Mouse (Mus musculus): ENCODE results near the gene Srarp. TPM values are rescaled to one million over a fixed set of nuclear protein-coding genes. Genes with fewer than 3 reads are reported as not detected.

Gene Srarp
- not detected in 2 replicates for polyA plus RNA-seq (2016; fragmentation: Nextera tagmentation; extraction: Ambion mirVana)

DNA sequence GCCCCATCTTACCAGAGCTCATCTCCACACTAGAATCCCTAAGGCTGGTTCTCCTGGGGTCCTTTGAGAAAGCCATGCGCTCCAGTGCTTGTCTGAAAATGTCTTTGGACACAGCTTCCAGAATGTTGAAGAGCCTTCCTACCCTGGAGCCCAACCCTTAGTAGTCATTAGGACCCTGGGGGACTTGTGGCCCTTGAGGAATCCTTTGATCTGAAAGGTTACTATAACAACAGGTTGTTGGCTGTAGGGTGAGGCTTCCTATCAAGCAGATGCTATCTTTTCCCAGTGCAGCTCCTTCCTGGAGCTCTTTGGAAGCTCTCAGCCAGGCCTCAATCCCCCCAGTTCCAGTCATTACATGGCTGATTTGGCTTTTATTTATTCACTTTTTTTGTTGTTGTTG is at the start of gene Srarp:
Gene Srarp, minus strand, starts transcription at position 132 of the 400 bp plus-strand sequence.
- no peak for ATAC-seq (ENCODE audit: low FRiP score)
- Histone ChIP-seq H3K4me3 (replicated peaks) (no peak within 1 kb of the TSS), H3K9me3 (no peaks in the 10 kb centered on the region), H3K27ac (no peak within 1 kb of the TSS), H3K9ac (no peak within 1 kb of the TSS), H3K36me3 (replicated peaks) (no peaks in the 10 kb centered on the region), H3K4me1 (no peaks in the 10 kb centered on the region), H3K27me3 (no peaks in the 10 kb centered on the region; the same call in 1 of the 2 replicates), H3K4me2 (no peak within 1 kb of the TSS)
- WGBS, result 85% methylated on average over 1 of the region's 1 CpGs

- H3K9me3 ChIP-seq, result no peaks in the 10 kb centered on the region
- H3K27me3 ChIP-seq, result no peaks in the 10 kb centered on the region
- no peak overlapping the region for H3K27ac ChIP-seq
- whole genome bisulfite sequencing, result 87% methylated on average over 11 of the region's 11 CpGs
- H3K4me3 ChIP-seq (replicated peaks), result no peak overlapping the region
- H3K36me3 ChIP-seq (replicated peaks), result peaks cover 96% of the 10 kb centered on the region
- no peaks in the 10 kb centered on the region for H3K4me1 ChIP-seq
- no peak for ATAC-seq (ENCODE audit: low FRiP score)
- H3K4me2 ChIP-seq, result no peak overlapping the region
- H3K9ac ChIP-seq, result no peak overlapping the region
Measured at GRCm38 (mm10) chr4:141484071-141484470, 48.2 kb upstream of the Srarp start.

DNA sequence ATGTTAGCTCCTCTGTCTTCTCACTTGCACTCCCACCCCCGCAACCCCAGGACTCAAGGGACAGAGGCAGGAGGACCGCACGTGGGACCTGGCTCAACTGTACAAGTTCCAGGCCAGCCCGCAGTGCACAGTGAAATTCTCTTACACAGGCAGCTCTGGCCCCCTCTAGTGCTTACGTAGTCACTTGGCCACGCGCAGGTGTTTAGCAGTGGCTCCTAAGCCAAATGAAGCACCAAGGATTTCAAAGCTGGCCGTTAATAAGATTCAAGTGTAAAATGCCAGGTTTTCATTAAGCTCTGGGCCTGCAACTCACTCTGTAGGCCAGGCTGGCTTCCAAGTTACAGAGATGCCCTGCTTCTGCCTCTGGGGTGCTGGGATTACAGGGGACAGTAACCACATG is 43.5 kb upstream of the Srarp start:
- Histone ChIP-seq H3K9ac (no peak overlapping the region), H3K4me1 (no peaks in the 10 kb centered on the region), H3K9me3 (no peaks in the 10 kb centered on the region), H3K4me2 (no peak overlapping the region), H3K27ac (no peak overlapping the region), H3K36me3 (replicated peaks) (peaks cover 97% of the 10 kb centered on the region), H3K4me3 (replicated peaks) (no peak overlapping the region), H3K27me3 (no peaks in the 10 kb centered on the region)
- 94% methylated on average over 8 of the region's 8 CpGs for WGBS
- ATAC-seq (ENCODE audit: low FRiP score), result no peak

DNA sequence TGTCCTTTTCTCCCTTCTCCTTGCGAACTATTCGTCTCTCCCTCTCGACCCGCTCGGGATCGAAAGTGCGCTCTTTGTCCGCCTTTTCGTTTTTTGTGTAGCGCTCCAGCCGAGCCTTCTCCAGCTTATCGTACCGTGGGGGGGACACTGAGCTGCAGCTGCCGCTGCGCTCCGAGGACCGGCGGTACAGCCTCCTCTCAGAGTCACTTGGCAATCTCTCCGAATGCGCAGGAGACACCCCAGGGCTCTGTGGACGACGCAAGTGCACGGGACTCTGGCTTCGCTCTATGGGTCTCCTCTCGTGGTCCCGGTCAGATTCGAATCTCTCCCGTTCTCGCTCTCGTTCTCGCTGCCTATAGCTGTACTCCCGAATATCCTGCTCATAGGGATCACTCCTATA is 42.9 kb upstream of the Srarp start:
- H3K36me3 ChIP-seq (replicated peaks), result peaks cover 97% of the 10 kb centered on the region
- no peak overlapping the region for H3K4me3 ChIP-seq (replicated peaks)
- H3K4me2 ChIP-seq, result no peak overlapping the region
- no peak overlapping the region for H3K9ac ChIP-seq
- H3K9me3 ChIP-seq, result no peaks in the 10 kb centered on the region
- 94% methylated on average over 32 of the region's 32 CpGs for WGBS
- H3K4me1 ChIP-seq, result no peaks in the 10 kb centered on the region
- H3K27me3 ChIP-seq, result no peaks in the 10 kb centered on the region
- no peak overlapping the region for H3K27ac ChIP-seq
- no peak for ATAC-seq (ENCODE audit: low FRiP score)

DNA sequence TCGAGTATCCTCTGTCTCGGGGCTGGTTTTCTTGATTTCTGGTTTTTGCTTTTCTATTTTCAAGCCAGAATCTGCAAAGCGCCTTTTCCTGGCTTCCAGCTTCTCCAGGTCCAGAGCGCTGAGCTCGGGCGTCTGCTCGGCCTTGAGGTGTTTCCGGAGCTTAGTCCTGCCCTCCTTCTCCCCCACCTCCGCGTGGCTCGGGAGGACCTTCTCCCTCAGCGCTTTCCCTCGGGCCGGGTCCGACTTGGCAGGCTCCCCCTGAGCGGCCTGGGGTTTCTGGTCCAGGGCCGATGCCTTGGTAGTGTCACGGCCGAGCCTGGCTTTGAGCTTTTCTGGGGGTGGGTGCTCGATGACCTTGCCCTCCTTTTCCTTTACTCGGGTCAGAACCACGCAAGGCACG is 42.3 kb upstream of the Srarp start:
- peaks cover 98% of the 10 kb centered on the region for H3K36me3 ChIP-seq (replicated peaks)
- ATAC-seq (ENCODE audit: low FRiP score), result no peak
- H3K27me3 ChIP-seq, result no peaks in the 10 kb centered on the region
- no peak overlapping the region for H3K4me3 ChIP-seq (replicated peaks)
- H3K4me1 ChIP-seq, result no peaks in the 10 kb centered on the region
- H3K4me2 ChIP-seq, result no peak overlapping the region
- H3K27ac ChIP-seq, result 0 out of 2 replicates have a peak overlapping the region, but pooled peaks have one; percentile 37
- 91% methylated on average over 23 of the region's 23 CpGs for WGBS
- H3K9ac ChIP-seq, result no peak overlapping the region
- H3K9me3 ChIP-seq, result no peaks in the 10 kb centered on the region

DNA sequence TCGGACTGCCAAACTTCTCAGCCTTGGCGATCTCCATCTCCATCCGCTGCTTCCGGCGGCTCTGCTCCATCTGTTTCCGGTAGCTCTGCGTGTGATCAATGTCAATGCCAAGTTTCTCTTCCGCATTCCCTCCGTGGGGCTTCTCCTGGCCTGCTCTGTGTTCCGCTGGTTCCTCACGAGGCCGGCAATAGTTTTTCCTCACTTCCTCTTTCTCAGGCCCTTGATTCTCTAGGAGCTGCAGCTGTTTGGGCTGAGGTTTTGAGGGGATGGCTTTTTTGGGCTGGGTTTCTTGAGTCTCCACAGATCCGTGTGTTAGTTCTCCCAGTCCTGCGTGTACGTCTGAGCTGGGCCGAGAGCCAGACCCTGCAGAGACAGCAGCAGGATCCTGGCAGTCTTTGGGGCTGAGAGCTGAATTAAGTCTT is 41.8 kb upstream of the Srarp start:
- H3K9me3 ChIP-seq, result no peaks in the 10 kb centered on the region
- no peak overlapping the region for H3K9ac ChIP-seq
- 0 out of 2 replicates have a peak overlapping the region, but pooled peaks have one; percentile 37 for H3K27ac ChIP-seq
- no peak for ATAC-seq (ENCODE audit: low FRiP score)
- no peaks in the 10 kb centered on the region for H3K27me3 ChIP-seq
- H3K4me1 ChIP-seq, result no peaks in the 10 kb centered on the region
- no peak overlapping the region for H3K4me3 ChIP-seq (replicated peaks)
- H3K4me2 ChIP-seq, result no peak overlapping the region
- H3K36me3 ChIP-seq (replicated peaks), result peaks cover 98% of the 10 kb centered on the region
- 92% methylated on average over 16 of the region's 16 CpGs for WGBS

DNA sequence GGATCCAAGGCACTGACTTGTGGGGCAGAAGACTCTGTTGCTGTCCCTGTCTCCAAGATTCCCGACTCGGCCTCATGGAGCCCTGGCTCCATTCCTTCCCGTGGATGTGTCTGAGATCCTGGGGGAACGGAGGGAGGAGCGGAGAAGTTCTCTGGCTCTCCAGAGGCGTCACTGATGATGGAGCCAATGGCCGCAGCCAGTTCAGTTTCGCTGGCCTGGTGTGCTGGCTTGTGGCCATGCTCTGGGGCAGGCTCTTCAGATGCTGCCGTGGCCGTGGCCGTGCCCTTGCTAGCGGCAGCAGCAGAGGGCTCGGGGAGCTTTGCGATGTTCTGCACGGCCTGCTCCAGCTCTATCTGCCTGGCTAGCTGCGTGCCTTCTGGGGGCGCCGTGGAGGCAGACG is 38.5 kb upstream of the Srarp start:
- no peaks in the 10 kb centered on the region for H3K4me1 ChIP-seq
- H3K4me3 ChIP-seq (replicated peaks), result no peak overlapping the region
- H3K27ac ChIP-seq, result no peak overlapping the region
- 93% methylated on average over 19 of the region's 19 CpGs for WGBS
- H3K27me3 ChIP-seq, result no peaks in the 10 kb centered on the region
- no peak overlapping the region for H3K9ac ChIP-seq
- H3K9me3 ChIP-seq, result no peaks in the 10 kb centered on the region
- no peak overlapping the region for H3K4me2 ChIP-seq
- no peak for ATAC-seq (ENCODE audit: low FRiP score)
- H3K36me3 ChIP-seq (replicated peaks), result peaks cover 99% of the 10 kb centered on the region

DNA sequence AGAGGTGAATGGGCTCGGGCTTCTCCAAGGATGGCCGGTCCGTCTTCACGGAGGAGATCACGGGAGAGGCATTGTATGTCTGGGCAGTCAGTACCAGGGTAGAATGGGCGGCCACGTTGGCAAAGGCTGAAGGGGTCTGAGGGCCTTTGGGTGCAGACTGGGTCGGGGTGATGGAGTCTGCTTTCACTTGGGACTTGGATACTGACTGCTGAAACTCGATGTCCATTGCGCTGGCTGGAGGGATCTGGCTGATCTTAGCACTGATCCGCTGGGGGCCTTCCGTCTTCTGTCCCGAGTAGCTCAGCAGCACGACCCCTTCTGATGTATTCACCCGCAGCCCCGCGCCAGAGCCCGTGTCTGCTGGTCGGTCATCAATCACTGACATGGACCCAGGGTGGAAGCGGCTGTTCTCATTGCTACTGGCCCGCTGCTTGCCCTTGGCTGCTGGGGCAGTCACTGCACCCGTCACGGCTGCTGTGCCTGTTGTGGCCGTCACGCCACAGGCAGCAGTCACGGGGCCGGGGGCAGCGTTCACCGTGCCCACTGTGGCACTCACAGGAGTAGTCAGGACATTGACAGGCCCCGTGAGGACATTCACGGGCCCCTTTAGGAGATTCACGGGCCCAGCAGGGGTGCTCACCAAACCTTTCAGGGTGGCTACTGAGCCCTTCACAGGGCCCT is 36.9 kb upstream of the Srarp start:
- ATAC-seq (ENCODE audit: low FRiP score), result no peak
- H3K36me3 ChIP-seq (replicated peaks), result peaks cover 98% of the 10 kb centered on the region
- no peak overlapping the region for H3K27ac ChIP-seq

DNA sequence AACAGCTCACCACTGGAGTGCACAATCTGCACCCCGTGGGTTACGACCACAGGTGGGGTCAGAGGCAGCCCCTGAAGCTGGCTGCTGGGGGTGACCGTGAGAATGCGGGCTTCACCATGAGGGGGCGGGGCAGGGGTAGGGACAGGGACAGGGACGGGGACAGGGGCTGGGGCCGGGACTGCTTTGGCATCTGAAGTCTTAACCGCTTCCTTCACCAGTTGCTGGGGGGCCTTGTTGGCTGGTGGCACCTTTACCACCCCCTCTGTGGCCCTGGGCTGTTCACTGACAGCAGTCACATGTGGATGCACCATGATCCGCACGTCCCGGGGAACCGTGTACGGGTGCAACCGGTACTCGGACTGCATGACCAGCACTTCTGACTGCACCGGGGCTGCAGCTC is 35.6 kb upstream of the Srarp start:
- WGBS, result 98% methylated on average over 16 of the region's 16 CpGs
- H3K27me3 ChIP-seq, result no peaks in the 10 kb centered on the region
- no peak overlapping the region for H3K4me2 ChIP-seq
- H3K27ac ChIP-seq, result no peak overlapping the region
- no peak overlapping the region for H3K9ac ChIP-seq
- H3K4me3 ChIP-seq (replicated peaks), result no peak overlapping the region
- no peak for ATAC-seq (ENCODE audit: low FRiP score)
- no peaks in the 10 kb centered on the region for H3K4me1 ChIP-seq
- H3K36me3 ChIP-seq (replicated peaks), result peaks cover 98% of the 10 kb centered on the region
- H3K9me3 ChIP-seq, result no peaks in the 10 kb centered on the region

More for the DNA sequence above, 36.9 kb upstream of the Srarp start:
- Histone ChIP-seq H3K9ac (no peak overlapping the region), H3K27me3 (no peaks in the 10 kb centered on the region), H3K4me3 (replicated peaks) (no peak overlapping the region), H3K4me2 (no peak overlapping the region), H3K9me3 (no peaks in the 10 kb centered on the region), H3K4me1 (no peaks in the 10 kb centered on the region)
- whole genome bisulfite sequencing, result 95% methylated on average over 32 of the region's 32 CpGs

- WGBS, result 91% methylated on average over 9 of the region's 9 CpGs
- no peaks in the 10 kb centered on the region for H3K27me3 ChIP-seq
- no peaks in the 10 kb centered on the region for H3K9me3 ChIP-seq
- no peak overlapping the region for H3K4me2 ChIP-seq
- H3K36me3 ChIP-seq (replicated peaks), result peaks cover 98% of the 10 kb centered on the region
- ATAC-seq (ENCODE audit: low FRiP score), result no peak
- no peak overlapping the region for H3K4me3 ChIP-seq (replicated peaks)
- no peak overlapping the region; the same call in 1 of the 2 replicates for H3K27ac ChIP-seq
- no peaks in the 10 kb centered on the region for H3K4me1 ChIP-seq
- no peak overlapping the region for H3K9ac ChIP-seq
Measured at GRCm38 (mm10) chr4:141469343-141469742, 33.4 kb upstream of the Srarp start.

- no peak overlapping the region for H3K4me3 ChIP-seq (replicated peaks)
- no peaks in the 10 kb centered on the region for H3K27me3 ChIP-seq
- 79% methylated on average over 10 of the region's 10 CpGs for WGBS
- no peaks in the 10 kb centered on the region for H3K9me3 ChIP-seq
- H3K4me1 ChIP-seq, result no peaks in the 10 kb centered on the region
- H3K36me3 ChIP-seq (replicated peaks), result peaks cover 98% of the 10 kb centered on the region
- no peak overlapping the region for H3K4me2 ChIP-seq
- ATAC-seq (ENCODE audit: low FRiP score), result no peak
- no peak overlapping the region for H3K9ac ChIP-seq
- no peak overlapping the region for H3K27ac ChIP-seq
Measured at GRCm38 (mm10) chr4:141468576-141468975, 32.7 kb upstream of the Srarp start.

GRCm38 (mm10) chr4:141467581-141467927 is 31.6 kb upstream of the Srarp start:
- Histone ChIP-seq H3K36me3 (replicated peaks) (peaks cover 98% of the 10 kb centered on the region), H3K9me3 (no peaks in the 10 kb centered on the region), H3K27me3 (no peaks in the 10 kb centered on the region), H3K27ac (no peak overlapping the region), H3K4me1 (no peaks in the 10 kb centered on the region), H3K4me2 (no peak overlapping the region), H3K4me3 (replicated peaks) (no peak overlapping the region), H3K9ac (no peak overlapping the region)
- ATAC-seq (ENCODE audit: low FRiP score), result no peak
- WGBS, result 84% methylated on average over 6 of the region's 6 CpGs

GRCm38 (mm10) chr4:141466844-141467580 is 31.1 kb upstream of the Srarp start:
- H3K27ac ChIP-seq, result no peak overlapping the region
- 90% methylated on average over 15 of the region's 15 CpGs for WGBS
- no peak overlapping the region for H3K9ac ChIP-seq
- H3K4me2 ChIP-seq, result no peak overlapping the region
- H3K4me3 ChIP-seq (replicated peaks), result no peak overlapping the region
- H3K4me1 ChIP-seq, result no peaks in the 10 kb centered on the region
- H3K9me3 ChIP-seq, result no peaks in the 10 kb centered on the region
- no peak for ATAC-seq (ENCODE audit: low FRiP score)
- no peaks in the 10 kb centered on the region for H3K27me3 ChIP-seq
- H3K36me3 ChIP-seq (replicated peaks), result peaks cover 98% of the 10 kb centered on the region

Measured in forebrain, embryonic 12.5 days (tissue).